ENCODE assay signal across 15 mouse cellular contexts in genomic region chr4:148326791-148327190, GRCm38 (mm10). TPM values are rescaled to one million over a fixed set of nuclear protein-coding genes. Genes with fewer than 3 reads are reported as not detected.
A peak's percentile ranks its signal among the peaks of the same experiment; 100 is the strongest.
DNase-seq lines count a peak whose midpoint lies in the region; ATAC-seq and TF ChIP-seq lines count a peak whose summit lies in the region.
"Had no signal": no experiment of that assay in that cellular context is flagged by ENCODE, and none has a peak within 500 bp of the region (broad histone marks: within the 10 kb centered on the region; RNA-seq: fewer than 3 reads in every experiment).

No protein-coding gene starts in this region.

- H3K4me3 ChIP-seq in lung, embryonic 14.5 days (ENCODE audit: low read depth, low read length), result no peak overlapping the region
- H3K4me3 ChIP-seq in forebrain, embryonic 15.5 days, result no peak overlapping the region
- H3K4me3 ChIP-seq in limb, embryonic 12.5 days (replicated peaks), result 0 out of 2 replicates have a peak overlapping the region, but pooled peaks have one; percentile 18
- no peak overlapping the region for H3K4me3 ChIP-seq in neural tube, embryonic 12.5 days
- H3K4me3 ChIP-seq: embryonic facial prominence, embryonic 15.5 days; heart, embryonic 15.5 days; intestine, embryonic 15.5 days; limb, embryonic 15.5 days had no signal

- DNase-seq in lung, embryonic 14.5 days, result no peak
- no peak for DNase-seq in lung, postnatal 4 days
- DNase-seq in spleen, adult 18-20 months, result no peak
- no peak for DNase-seq in layer of hippocampus, postnatal 25 days (ENCODE audit: extremely low spot score in 1 of 2, low spot score in 1 of 2)
- no peak for DNase-seq in adrenal gland, postnatal 25 days
- DNase-seq: adrenal gland, postnatal 14 days; thymus, postnatal 25 days had no signal

- H3K9me3 ChIP-seq in lung, embryonic 14.5 days (ENCODE audit: low read depth, low read length), result no peaks in the 10 kb centered on the region
- H3K9me3 ChIP-seq in forebrain, embryonic 15.5 days, result no peaks in the 10 kb centered on the region
- H3K9me3 ChIP-seq in limb, embryonic 12.5 days, result no peaks in the 10 kb centered on the region
- no peaks in the 10 kb centered on the region for H3K9me3 ChIP-seq in neural tube, embryonic 12.5 days
- H3K9me3 ChIP-seq: embryonic facial prominence, embryonic 15.5 days; heart, embryonic 15.5 days; intestine, embryonic 15.5 days; limb, embryonic 15.5 days had no signal

- H3K27ac ChIP-seq in lung, embryonic 14.5 days (ENCODE audit: low read depth), result no peak overlapping the region
- peak overlapping the region; percentile 58 for H3K27ac ChIP-seq in forebrain, embryonic 15.5 days (replicated peaks)
- no peak overlapping the region for H3K27ac ChIP-seq in limb, embryonic 12.5 days
- H3K27ac ChIP-seq in neural tube, embryonic 12.5 days, result no peak overlapping the region
- H3K27ac ChIP-seq: embryonic facial prominence, embryonic 15.5 days; heart, embryonic 15.5 days; intestine, embryonic 15.5 days; limb, embryonic 15.5 days had no signal

- 0 out of 2 replicates have a peak, but pooled peaks have one; percentile 21 for ATAC-seq in lung, embryonic 14.5 days (ENCODE audit: insufficient read depth)
- no peak for ATAC-seq in forebrain, embryonic 15.5 days (replicated peaks)
- ATAC-seq in limb, embryonic 12.5 days (ENCODE audit: insufficient number of reproducible peaks, insufficient read depth, low FRiP score, low TSS enrichment, low read depth), result no peak
- no peak for ATAC-seq in neural tube, embryonic 12.5 days (ENCODE audit: low FRiP score, low read depth)

- WGBS in lung, embryonic 14.5 days, result 58% methylated on average over 8 of the region's 8 CpGs
- WGBS in forebrain, embryonic 15.5 days, result 44% methylated on average over 8 of the region's 8 CpGs
- WGBS in limb, embryonic 12.5 days, result 30% methylated on average over 8 of the region's 8 CpGs
- WGBS in neural tube, embryonic 12.5 days, result 24% methylated on average over 8 of the region's 8 CpGs

- no peaks in the 10 kb centered on the region for H3K36me3 ChIP-seq in lung, embryonic 14.5 days (ENCODE audit: insufficient read depth)
- H3K36me3 ChIP-seq in forebrain, embryonic 15.5 days, result no peaks in the 10 kb centered on the region
- H3K36me3 ChIP-seq in limb, embryonic 12.5 days, result no peaks in the 10 kb centered on the region
- H3K36me3 ChIP-seq in neural tube, embryonic 12.5 days, result no peaks in the 10 kb centered on the region
- H3K36me3 ChIP-seq: embryonic facial prominence, embryonic 15.5 days; heart, embryonic 15.5 days; intestine, embryonic 15.5 days; limb, embryonic 15.5 days had no signal

- H3K4me2 ChIP-seq in lung, embryonic 14.5 days, result no peak overlapping the region
- H3K4me2 ChIP-seq in forebrain, embryonic 15.5 days (replicated peaks), result peak overlapping the region; percentile 45; the same call in 1 of the 2 replicates
- H3K4me2 ChIP-seq in limb, embryonic 12.5 days, result peak overlapping the region; percentile 36
- H3K4me2 ChIP-seq in neural tube, embryonic 12.5 days (replicated peaks), result peak overlapping the region; percentile 50
- H3K4me2 ChIP-seq: heart, embryonic 15.5 days had no signal

- TF ChIP-seq CTCF in lung, embryonic 14.5 days (IDR thresholded peaks at IDR 0.05; ENCODE audit: low read depth), result no peak

- no peaks in the 10 kb centered on the region for H3K27me3 ChIP-seq in lung, embryonic 14.5 days (ENCODE audit: insufficient read depth, low read length)
- no peaks in the 10 kb centered on the region for H3K27me3 ChIP-seq in forebrain, embryonic 15.5 days
- peaks cover 12% of the 10 kb centered on the region; the same call in 1 of the 2 replicates for H3K27me3 ChIP-seq in limb, embryonic 12.5 days
- 0 out of 2 replicates have a peak, but pooled peaks cover 6% of the 10 kb centered on the region for H3K27me3 ChIP-seq in neural tube, embryonic 12.5 days (replicated peaks)

- no peaks in the 10 kb centered on the region for H3K4me1 ChIP-seq in lung, embryonic 14.5 days (ENCODE audit: insufficient read depth)
- H3K4me1 ChIP-seq in forebrain, embryonic 15.5 days, result peaks cover 58% of the 10 kb centered on the region
- H3K4me1 ChIP-seq in limb, embryonic 12.5 days (replicated peaks), result peaks cover 34% of the 10 kb centered on the region
- H3K4me1 ChIP-seq in neural tube, embryonic 12.5 days, result peaks cover 42% of the 10 kb centered on the region
- H3K4me1 ChIP-seq: heart, embryonic 15.5 days had no signal

- no peak overlapping the region for H3K9ac ChIP-seq in lung, embryonic 14.5 days
- H3K9ac ChIP-seq in forebrain, embryonic 15.5 days (replicated peaks), result no peak overlapping the region
- H3K9ac ChIP-seq in limb, embryonic 12.5 days (replicated peaks), result no peak overlapping the region
- H3K9ac ChIP-seq in neural tube, embryonic 12.5 days, result no peak overlapping the region
- H3K9ac ChIP-seq: embryonic facial prominence, embryonic 15.5 days; heart, embryonic 15.5 days; intestine, embryonic 15.5 days; limb, embryonic 15.5 days had no signal

RNA-seq across cellular contexts. Expression of gene Disp3, which starts 39.0 kb away (rescaled TPM):
- 0.18 TPM in 2 replicates for polyA plus RNA-seq in lung, embryonic 14.5 days (2014; fragmentation: Nextera tagmentation; extraction: Ambion mirVana)
- polyA plus RNA-seq in forebrain, embryonic 15.5 days (2015; fragmentation: Nextera tagmentation; extraction: Ambion mirVana), result 11.5 and 14.4 TPM in 2 replicates
- 0.28 and 0.59 TPM in 2 replicates for polyA plus RNA-seq in limb, embryonic 12.5 days (2016; fragmentation: Nextera tagmentation; extraction: Ambion mirVana)
- 17.7 and 21.3 TPM in 2 replicates for polyA plus RNA-seq in neural tube, embryonic 12.5 days (2016; fragmentation: Nextera tagmentation; extraction: Ambion mirVana)
- total RNA-seq in layer of hippocampus, postnatal 25 days (2021), result 10 to 100 TPM; 32.4 to 33.6 TPM
- 0.85 and 1.8 TPM in 2 replicates for total RNA-seq in adrenal gland, postnatal 25 days (2021)
- total RNA-seq: MEL had no signal
- polyA plus RNA-seq: heart, embryonic 15.5 days had no signal
